Mouse (Mus musculus) lung, postnatal 0 days (tissue): ENCODE measurements around the gene Zbtb17. TPM values are rescaled to one million over a fixed set of nuclear protein-coding genes. Genes with fewer than 3 reads are reported as not detected.

Source experiments
- ATAC-seq: fragments of 200-750 bp; cut with Nextera tagmentation; 2 replicates; pipeline ENCODE4 v1.8.0; 2017; ENCODE audit warnings: moderate library complexity
- DNase-seq: peaks from one replicate; pipeline ENCODE4 v3.0.0-alpha.2; 2016; ENCODE audit warnings: low spot score
- H3K27ac ChIP-seq: fragments of 300-500 bp; sonication (generic); 2 replicates; pipeline ENCODE4 v1.5.1; 2014; ENCODE audit warnings: antibody characterized with exemption, mild to moderate bottlenecking, low read length, mixed read lengths
- H3K27me3 ChIP-seq: fragments of 300-500 bp; sonication (generic); replicated peaks from 2 replicates; pipeline ENCODE4 v1.6.1; 2014; ENCODE audit warnings: low read length, mixed read lengths; ENCODE audit not compliant: insufficient read depth
- H3K36me3 ChIP-seq: fragments of 300-500 bp; sonication (generic); 2 replicates; pipeline ENCODE4 v1.6.1; 2014; ENCODE audit warnings: low read length, mixed read lengths; ENCODE audit not compliant: insufficient read depth
- H3K4me1 ChIP-seq: fragments of 300-500 bp; sonication (generic); 2 replicates; pipeline ENCODE4 v1.6.1; 2014; ENCODE audit warnings: antibody characterized with exemption, low read depth, low read length, mixed read lengths; ENCODE audit not compliant: insufficient read depth
- H3K4me2 ChIP-seq: fragments of 300-500 bp; sonication (generic); replicated peaks from 2 replicates; pipeline ENCODE4 v1.6.1; 2014; ENCODE audit warnings: low read depth, mild to moderate bottlenecking, low read length, moderate library complexity, mixed read lengths
- H3K4me3 ChIP-seq: fragments of 300-500 bp; sonication (generic); 2 replicates; pipeline ENCODE4 v1.5.1; 2014; ENCODE audit warnings: low read depth, low read length
- H3K9ac ChIP-seq: fragments of 300-500 bp; sonication (generic); replicated peaks from 2 replicates; pipeline ENCODE4 v1.6.1; 2014; ENCODE audit warnings: low read depth, mild to moderate bottlenecking
- H3K9me3 ChIP-seq: fragments of 300-500 bp; sonication (generic); 2 replicates; pipeline ENCODE4 v1.6.1; 2016; ENCODE audit warnings: low read length, mixed read lengths
- CTCF ChIP-seq: IDR thresholded peaks from 2 replicates; pipeline ENCODE4 v1.5.1; 2016; ENCODE audit warnings: antibody characterized with exemption, mild to moderate bottlenecking
- EP300 ChIP-seq: IDR thresholded peaks from 2 replicates; pipeline ENCODE4 v1.6.1; 2016; ENCODE audit warnings: antibody characterized with exemption, mild to moderate bottlenecking, control low read depth
- WGBS: fragments of 180-500 bp; shearing (Covaris S2); extraction: QIAGEN DNeasy Blood & Tissue Kit; methylation state at CpG from one replicate; pipeline ENCODE4 v1.1.7; 2014; 5-methylcytosine and 5-hydroxymethylcytosine counted together
- polyA plus RNA-seq: library from polyadenylated mRNA; unstranded; fragments of >200 nt; fragmentation: Nextera tagmentation; extraction: Ambion mirVana; gene quantifications from 2 replicates; pipeline ENCODE4 v1.2.1, GENCODE M21; 2015

The Zbtb17 gene
- polyA plus RNA-seq, 1 experiment from 2014 or later = 14.1 TPM

DNA sequence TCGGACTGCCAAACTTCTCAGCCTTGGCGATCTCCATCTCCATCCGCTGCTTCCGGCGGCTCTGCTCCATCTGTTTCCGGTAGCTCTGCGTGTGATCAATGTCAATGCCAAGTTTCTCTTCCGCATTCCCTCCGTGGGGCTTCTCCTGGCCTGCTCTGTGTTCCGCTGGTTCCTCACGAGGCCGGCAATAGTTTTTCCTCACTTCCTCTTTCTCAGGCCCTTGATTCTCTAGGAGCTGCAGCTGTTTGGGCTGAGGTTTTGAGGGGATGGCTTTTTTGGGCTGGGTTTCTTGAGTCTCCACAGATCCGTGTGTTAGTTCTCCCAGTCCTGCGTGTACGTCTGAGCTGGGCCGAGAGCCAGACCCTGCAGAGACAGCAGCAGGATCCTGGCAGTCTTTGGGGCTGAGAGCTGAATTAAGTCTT is 33.2 kb downstream of the Zbtb17 start:
- H3K27me3 ChIP-seq = no peaks in the 10 kb centered on the region
- no peak for TF ChIP-seq CTCF
- TF ChIP-seq EP300 = no peak
- 60% methylated on average over 16 of the region's 16 CpGs for WGBS

GRCm38 (mm10) chr4:141478225-141478624 is 33.8 kb downstream of the Zbtb17 start:
- H3K27me3 ChIP-seq = no peaks in the 10 kb centered on the region
- no peak overlapping the region for H3K4me3 ChIP-seq
- no peak overlapping the region for H3K9ac ChIP-seq
- no peak overlapping the region for H3K4me2 ChIP-seq
- no peaks in the 10 kb centered on the region for H3K9me3 ChIP-seq
- ATAC-seq (no peak), DNase-seq (no peak)
- peak overlapping the region; percentile 45 for H3K27ac ChIP-seq
- peaks cover 63% of the 10 kb centered on the region for H3K36me3 ChIP-seq
- WGBS = 81% methylated on average over 23 of the region's 23 CpGs
- H3K4me1 ChIP-seq = no peaks in the 10 kb centered on the region
- TF ChIP-seq CTCF (no peak), EP300 (no peak)

More for the DNA sequence above, 33.2 kb downstream of the Zbtb17 start:
- DNase-seq (peak; percentile 81), ATAC-seq (peak; percentile 63)
- H3K9ac ChIP-seq = no peak overlapping the region
- H3K4me1 ChIP-seq = no peaks in the 10 kb centered on the region
- H3K9me3 ChIP-seq = no peaks in the 10 kb centered on the region
- H3K4me2 ChIP-seq = no peak overlapping the region
- H3K4me3 ChIP-seq = no peak overlapping the region
- H3K27ac ChIP-seq = peak overlapping the region; percentile 45; the same call in 1 of the 2 replicates
- H3K36me3 ChIP-seq = peaks cover 65% of the 10 kb centered on the region

DNA sequence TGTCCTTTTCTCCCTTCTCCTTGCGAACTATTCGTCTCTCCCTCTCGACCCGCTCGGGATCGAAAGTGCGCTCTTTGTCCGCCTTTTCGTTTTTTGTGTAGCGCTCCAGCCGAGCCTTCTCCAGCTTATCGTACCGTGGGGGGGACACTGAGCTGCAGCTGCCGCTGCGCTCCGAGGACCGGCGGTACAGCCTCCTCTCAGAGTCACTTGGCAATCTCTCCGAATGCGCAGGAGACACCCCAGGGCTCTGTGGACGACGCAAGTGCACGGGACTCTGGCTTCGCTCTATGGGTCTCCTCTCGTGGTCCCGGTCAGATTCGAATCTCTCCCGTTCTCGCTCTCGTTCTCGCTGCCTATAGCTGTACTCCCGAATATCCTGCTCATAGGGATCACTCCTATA is 34.3 kb downstream of the Zbtb17 start:
- H3K9ac ChIP-seq = no peak overlapping the region
- H3K27me3 ChIP-seq = no peaks in the 10 kb centered on the region
- no peaks in the 10 kb centered on the region for H3K9me3 ChIP-seq
- H3K4me1 ChIP-seq = no peaks in the 10 kb centered on the region
- H3K4me2 ChIP-seq = no peak overlapping the region
- DNase-seq (no peak), ATAC-seq (no peak)
- 95% methylated on average over 32 of the region's 32 CpGs for WGBS
- H3K4me3 ChIP-seq = no peak overlapping the region
- peaks cover 68% of the 10 kb centered on the region for H3K36me3 ChIP-seq
- no peak for TF ChIP-seq EP300
- TF ChIP-seq CTCF = no peak
- no peak overlapping the region for H3K27ac ChIP-seq

GRCm38 (mm10) chr4:141479411-141479810 is 35.0 kb downstream of the Zbtb17 start:
- H3K4me3 ChIP-seq = no peak overlapping the region
- H3K36me3 ChIP-seq = peaks cover 67% of the 10 kb centered on the region
- no peak for DNase-seq
- H3K4me2 ChIP-seq = no peak overlapping the region
- ATAC-seq = no peak
- H3K9ac ChIP-seq = no peak overlapping the region
- H3K27me3 ChIP-seq = no peaks in the 10 kb centered on the region
- WGBS = 93% methylated on average over 8 of the region's 8 CpGs
- H3K27ac ChIP-seq = no peak overlapping the region
- no peaks in the 10 kb centered on the region for H3K9me3 ChIP-seq
- TF ChIP-seq EP300 = no peak
- TF ChIP-seq CTCF = no peak
- H3K4me1 ChIP-seq = no peaks in the 10 kb centered on the region

DNA sequence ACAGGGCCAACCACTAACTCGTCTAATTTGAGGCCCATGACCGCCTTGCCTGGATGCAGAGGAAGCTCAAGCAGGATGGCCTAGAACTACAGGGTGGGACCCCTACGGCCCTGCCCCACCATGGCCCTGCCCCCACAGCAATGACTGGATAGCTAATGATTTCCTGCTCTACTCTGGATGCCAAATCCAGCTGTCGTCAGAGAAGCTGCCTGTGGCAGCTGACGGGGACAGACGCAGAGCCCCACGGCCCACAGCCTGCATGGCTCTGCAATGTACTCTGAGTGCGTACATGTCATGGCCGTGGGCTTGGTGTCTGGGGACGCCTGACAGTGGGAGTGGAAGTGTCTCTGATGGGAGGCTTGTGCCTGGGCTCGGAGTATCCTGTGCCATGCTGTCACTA is 39.6 kb downstream of the Zbtb17 start:
- TF ChIP-seq CTCF (no peak), EP300 (no peak)
- WGBS = 49% methylated on average over 11 of the region's 11 CpGs

GRCm38 (mm10) chr4:141487581-141487980 is 43.1 kb downstream of the Zbtb17 start:
- TF ChIP-seq EP300 (no peak), CTCF (no peak)
- DNase-seq (no peak), ATAC-seq (no peak)
- H3K27ac ChIP-seq = no peak overlapping the region
- H3K4me1 ChIP-seq = no peaks in the 10 kb centered on the region
- H3K9ac ChIP-seq = no peak overlapping the region
- H3K4me2 ChIP-seq = no peak overlapping the region
- no peaks in the 10 kb centered on the region for H3K9me3 ChIP-seq
- no peaks in the 10 kb centered on the region for H3K27me3 ChIP-seq
- peaks cover 51% of the 10 kb centered on the region for H3K36me3 ChIP-seq
- no peak overlapping the region for H3K4me3 ChIP-seq
- 92% methylated on average over 11 of the region's 11 CpGs for WGBS

More for the DNA sequence above, 39.6 kb downstream of the Zbtb17 start:
- no peak overlapping the region for H3K4me3 ChIP-seq
- H3K36me3 ChIP-seq = peaks cover 47% of the 10 kb centered on the region; the same call in 1 of the 2 replicates
- H3K4me2 ChIP-seq = no peak overlapping the region
- no peak overlapping the region for H3K27ac ChIP-seq
- DNase-seq (no peak), ATAC-seq (peak; percentile 81)
- H3K9ac ChIP-seq = no peak overlapping the region
- H3K9me3 ChIP-seq = no peaks in the 10 kb centered on the region
- H3K4me1 ChIP-seq = no peaks in the 10 kb centered on the region
- no peaks in the 10 kb centered on the region for H3K27me3 ChIP-seq

GRCm38 (mm10) chr4:141488670-141489069 is 44.2 kb downstream of the Zbtb17 start:
- ATAC-seq = no peak
- TF ChIP-seq CTCF (peak; percentile 73), EP300 (no peak)
- peaks cover 45% of the 10 kb centered on the region for H3K36me3 ChIP-seq
- 82% methylated on average over 4 of the region's 4 CpGs for WGBS
- no peak overlapping the region for H3K9ac ChIP-seq
- H3K27me3 ChIP-seq = no peaks in the 10 kb centered on the region
- no peak overlapping the region for H3K4me3 ChIP-seq
- H3K4me1 ChIP-seq = no peaks in the 10 kb centered on the region
- no peaks in the 10 kb centered on the region for H3K9me3 ChIP-seq
- peak; percentile 26 for DNase-seq
- no peak overlapping the region for H3K4me2 ChIP-seq
- no peak overlapping the region for H3K27ac ChIP-seq
